Mouse (Mus musculus): ENCODE measurements around the gene U2af2.

- TF ChIP-seq CTCF (IDR thresholded peaks at IDR 0.05; ENCODE audit: low read depth, low read length) (no peak), POLR2A (IDR thresholded peaks at IDR 0.05; ENCODE audit: extremely low read depth, insufficient read depth, low read length) (no peak)
Measured at GRCm38 (mm10) chr7:5029543-5029942, 32.4 kb upstream of the U2af2 start.
